Mouse (Mus musculus) CH12F3 (cell line): ENCODE data around the gene Dpep2nb.
"Not testable (repeated sequence)": the region's sequence is repeated elsewhere in the genome, so short reads cannot be mapped to it uniquely, and the experiment has no call there.

ENCODE experiments used
- in situ Hi-C: fragments of 300-500 bp; cut with MboI; formaldehyde crosslinking; loops from 2 replicates; pipeline ENCODE4 v1.14.3; 2020; ENCODE audit warnings: low sequenced_read_pairs

Gene Dpep2nb

DNA sequence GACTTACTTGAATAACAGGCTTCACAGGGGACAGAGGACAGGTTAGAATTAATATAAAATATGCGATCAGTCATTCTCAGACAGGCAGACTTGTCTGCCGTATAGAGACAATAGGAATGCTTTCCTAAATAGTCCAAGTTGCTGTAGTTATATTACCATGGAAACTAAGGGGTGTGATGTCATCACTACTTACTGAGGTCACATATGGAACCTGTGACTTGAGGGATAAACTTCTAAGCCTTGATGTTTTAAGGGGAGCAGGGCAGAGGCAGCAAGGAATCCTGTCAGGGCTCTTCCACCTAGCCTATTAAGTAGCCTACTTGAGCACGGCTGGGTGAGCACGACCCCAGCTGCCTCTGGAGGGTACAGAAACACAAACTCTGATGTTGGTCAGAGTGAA is at the start of gene Dpep2nb:
Gene Dpep2nb (minus strand): TSS at position 101 of the 400 bp plus-strand sequence.
- in situ Hi-C loops = no loop called here

DNA sequence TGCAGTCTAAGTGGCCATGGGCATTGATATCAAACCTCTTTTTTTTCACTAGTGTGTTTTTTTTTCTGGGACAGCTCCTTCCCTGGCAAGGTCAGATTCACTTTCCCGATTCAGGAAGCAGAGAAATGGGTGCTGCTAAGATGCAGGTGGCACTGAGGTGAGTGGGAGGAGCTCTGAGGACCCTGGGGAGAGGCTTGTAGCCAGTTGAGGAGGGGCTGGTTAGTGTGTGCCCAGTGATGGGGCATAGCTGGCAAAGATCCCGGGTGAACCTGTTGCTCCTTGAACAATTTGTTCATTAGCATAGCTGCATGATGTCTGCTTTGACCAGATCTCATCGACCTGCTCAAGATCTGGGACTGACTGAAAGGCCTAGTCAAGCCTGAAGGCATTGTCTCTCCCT is 49.3 kb upstream of the Dpep2nb start:
- in situ Hi-C loops = no loop called here

DNA sequence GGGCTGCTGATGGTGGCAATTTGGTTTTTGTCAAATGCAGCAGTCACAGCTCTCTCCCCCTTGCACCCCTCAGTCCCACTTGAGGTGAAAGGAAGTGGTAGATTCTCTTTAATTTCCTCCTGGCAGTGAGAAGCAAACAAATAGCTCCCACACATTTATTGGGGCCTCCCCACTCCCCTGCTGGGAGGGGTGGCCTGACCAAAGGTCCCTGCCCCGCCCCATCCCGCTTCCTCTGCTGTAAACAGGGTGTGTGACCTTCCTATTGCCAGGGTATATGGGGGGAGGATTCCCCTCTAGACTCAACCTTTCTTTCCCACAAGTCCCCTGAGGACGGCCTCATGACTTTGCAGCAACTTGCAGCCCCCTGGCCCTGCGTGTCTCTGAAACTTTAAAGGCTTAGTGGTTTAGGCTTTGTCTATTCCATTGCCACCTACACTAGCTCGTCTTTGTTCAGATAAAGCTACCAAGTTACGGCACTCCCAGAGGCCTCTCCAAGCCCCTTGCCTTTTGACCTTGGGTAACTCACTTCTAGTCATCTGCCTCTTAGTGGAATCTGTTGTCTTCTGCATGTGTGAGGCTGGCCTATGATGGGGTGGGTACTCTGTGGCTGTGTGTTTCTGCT is 48.5 kb upstream of the Dpep2nb start:
- in situ Hi-C loops = no loop called here

DNA sequence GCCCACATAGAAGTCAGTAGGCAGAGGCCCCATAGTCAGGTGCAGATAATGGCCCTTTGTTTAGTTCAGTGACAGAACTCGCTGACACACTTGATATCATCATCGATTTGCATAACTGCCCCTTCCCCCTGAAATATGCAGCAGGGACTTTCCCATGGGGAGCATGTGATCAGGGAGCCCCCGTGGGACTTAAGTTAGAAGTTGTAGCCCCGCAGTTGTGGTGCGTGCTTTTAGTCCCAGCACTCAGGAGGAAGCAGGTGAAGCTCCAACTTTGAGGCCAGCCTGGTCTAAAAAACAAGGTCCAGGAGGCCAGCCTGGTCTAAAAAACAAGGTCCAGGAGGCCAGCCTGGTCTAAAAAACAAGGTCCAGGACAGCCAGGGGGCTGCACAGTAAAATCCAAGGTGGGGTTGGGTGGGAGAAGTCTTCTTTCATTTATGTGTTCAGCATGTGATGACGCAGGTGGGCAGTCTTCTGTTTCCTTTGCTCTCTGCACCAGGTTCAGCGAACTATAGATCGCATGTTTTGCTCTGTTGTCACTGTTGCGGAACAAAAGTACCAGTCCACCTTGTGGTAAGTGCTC is 46.8 kb upstream of the Dpep2nb start:
- in situ Hi-C loops = no loop called here

DNA sequence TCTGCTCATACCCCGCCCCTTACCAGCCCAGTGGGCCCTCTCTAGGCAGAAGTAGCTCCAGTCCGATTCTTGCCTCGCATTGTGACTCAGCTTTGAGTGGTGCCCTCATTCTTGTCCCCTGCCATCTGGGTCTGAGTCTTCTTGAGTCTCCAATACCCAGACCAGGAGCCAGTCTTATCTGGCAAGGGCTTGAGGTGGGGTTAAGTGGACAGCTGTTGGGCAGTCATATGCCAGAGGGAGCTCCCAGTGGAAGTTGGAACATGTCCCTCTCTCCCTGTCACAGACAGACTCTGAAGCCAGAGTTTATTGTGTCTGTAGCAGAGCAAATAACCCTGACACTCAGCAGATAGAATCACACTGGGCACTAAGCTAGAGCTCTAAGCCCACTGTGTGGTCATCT is 45.3 kb upstream of the Dpep2nb start:
- in situ Hi-C loops = no loop called here

DNA sequence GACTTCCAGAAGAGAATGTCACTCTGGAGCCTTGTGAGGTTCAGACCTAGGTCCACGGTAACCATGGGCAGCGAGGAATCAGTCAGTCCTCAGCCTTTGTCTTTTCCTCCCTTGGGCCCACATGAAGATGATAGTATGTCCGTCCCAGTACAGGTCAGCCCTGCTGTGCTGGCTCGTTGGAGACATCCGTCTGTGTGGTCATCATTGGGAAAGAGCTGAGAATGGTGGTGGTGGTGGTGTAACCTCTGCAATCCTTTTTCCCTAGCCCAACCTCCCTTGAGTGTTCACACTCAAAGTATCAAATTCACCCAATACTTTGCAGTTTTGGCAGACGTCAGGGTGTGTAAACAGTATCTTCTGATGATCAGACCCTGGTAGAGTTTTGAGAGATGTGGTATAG is 44.1 kb upstream of the Dpep2nb start:
- in situ Hi-C loops = no loop called here

DNA sequence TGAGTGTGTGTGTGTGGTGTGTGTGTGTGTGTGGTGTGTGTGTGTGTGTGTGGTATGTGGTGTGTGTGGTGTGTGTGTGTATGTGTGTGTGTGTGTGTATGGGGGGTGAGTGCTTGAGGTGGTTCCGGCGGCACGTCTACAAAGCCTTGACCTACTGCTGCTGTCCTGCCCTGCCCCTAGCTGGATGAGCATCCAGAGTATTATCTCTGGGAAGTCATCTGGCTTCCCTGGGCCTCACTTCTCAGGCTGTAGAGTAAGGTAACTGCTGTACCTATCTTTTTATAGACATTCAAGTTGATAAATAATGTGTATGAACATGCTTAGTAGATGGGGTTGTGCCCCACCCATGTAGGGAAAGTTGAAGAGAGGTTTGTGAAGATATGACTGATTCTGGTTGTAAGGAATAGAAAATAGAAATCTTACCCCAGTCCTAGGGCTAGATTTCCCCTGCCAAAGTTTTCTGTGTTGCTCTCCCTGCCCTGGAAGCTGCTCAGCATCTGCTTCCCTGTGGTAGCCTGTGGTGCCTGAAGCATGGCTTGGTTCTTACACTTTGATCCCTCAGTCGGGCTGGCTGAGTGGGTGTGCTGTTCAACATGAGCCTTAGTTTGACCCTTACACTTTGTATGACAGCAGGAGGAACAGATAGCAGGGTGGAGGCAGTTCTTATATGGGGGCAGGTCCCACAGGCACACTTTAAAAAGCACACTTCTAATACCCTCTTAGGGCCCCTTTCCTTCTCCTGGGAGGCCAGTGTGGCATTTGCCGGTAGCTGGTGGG is 42.3 kb upstream of the Dpep2nb start:
- in situ Hi-C loops = no loop called here

DNA sequence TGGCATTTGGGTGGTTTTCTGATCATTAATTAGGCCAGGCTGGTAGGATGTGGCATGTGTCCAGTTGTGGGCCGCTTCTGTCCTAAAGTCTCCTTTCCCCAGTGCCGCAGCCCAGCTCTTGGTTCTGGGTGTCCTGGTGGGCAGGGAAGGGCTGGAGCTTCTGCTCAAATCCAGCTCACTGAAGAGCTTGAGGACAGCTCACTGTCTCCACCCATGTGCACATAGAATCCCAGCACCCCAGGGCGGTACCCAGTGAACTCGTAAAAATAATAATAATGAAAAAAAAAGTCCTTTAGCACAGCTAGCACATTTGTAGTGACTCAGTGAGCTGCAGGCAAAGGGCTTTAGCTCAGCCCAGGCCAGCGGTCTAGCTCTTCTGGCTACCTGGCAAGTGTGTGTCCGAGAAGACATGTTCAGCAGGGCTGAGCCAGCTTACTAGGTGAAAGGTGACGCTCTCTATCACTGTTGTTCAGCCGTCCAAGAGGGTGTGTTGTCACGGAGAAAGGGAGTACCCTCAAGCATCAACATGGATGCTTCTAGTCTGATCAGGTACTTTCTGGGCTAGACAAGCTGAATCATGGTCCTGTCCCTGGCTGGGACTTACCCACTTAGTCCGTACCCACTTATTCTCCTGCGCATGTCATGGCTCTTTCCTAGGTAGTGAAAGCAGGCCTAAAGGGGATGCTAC is 41.2 kb upstream of the Dpep2nb start:
- in situ Hi-C loops = no loop called here

DNA sequence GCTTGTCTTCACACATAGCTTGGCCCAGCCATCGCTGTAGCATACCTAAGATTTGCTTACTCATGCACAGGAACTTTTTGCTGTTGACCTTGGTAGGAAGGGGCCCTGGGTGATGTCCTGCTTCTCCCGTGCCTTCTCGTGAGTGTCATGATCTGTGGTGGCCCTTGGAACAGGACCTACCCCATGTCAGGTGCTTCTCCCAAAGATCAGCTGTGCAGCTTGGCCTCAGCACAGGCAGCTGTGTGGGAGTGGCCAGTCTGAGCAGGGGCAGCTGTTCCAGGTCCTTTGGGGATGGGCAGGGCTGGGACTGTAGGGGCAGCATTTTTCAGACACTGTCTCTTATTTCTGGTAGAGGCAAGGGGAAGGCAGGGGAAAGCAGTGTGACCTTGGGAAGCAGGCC is 38.4 kb upstream of the Dpep2nb start:
- in situ Hi-C loops = no loop called here

DNA sequence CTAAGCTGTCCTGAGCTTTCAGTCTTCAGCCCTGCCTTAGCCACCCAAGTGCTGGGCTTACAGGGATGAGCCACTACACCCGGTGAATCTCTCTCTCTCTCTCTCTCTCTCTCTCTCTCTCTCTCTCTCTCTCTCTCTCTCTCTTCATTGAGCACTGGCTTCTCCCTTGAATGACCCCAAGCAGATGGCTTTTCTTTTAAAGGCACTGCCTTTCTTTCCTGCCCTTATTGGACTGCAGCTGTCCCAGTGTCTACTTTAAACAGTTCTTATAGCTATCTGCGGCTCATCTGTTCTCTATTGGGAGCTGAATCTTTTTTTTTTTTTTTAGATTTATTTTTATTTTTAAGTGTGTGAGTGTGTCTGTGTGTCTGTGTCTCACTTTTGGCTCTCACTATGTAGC is 37.3 kb upstream of the Dpep2nb start:
- in situ Hi-C loops = no loop called here

DNA sequence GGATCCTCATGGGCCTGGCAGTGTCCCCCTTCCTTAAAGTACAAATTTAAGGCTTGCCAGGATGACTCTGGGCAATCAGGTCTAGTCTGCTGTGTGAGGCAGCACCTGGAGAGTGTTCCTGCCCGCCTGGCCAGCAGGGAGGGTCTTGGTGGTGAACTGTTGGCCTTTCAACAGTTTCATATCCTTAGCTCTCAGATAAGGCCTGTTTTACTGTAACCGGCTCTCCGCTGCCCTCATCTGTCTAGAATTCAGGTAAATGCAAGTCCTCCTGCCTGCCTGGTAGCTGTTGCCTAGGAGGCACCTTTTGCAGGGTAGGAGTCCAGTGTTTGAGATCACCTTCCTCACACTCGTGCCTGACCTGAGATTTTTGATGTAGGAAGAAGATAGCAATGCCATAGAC is 34.4 kb upstream of the Dpep2nb start:
- in situ Hi-C loops = no loop called here

DNA sequence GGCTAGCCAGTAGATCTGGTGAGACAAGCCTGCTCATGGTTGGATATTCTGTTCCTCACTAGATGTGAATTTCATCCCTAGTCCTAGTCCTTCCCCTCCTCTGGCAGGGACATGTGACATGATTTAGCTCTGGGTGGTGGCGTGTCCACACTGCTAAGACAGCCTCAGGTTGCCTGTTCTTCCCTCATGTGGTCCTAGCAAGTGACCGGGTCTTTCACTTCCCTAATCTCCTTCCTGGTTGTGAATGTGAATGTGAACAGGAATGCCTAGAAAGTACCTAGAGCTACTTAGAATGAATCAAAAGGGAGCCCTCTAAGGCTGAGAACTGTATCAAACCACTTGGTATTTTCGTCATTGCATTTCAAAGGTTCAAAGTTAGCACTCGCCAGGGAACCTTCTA is 33.8 kb upstream of the Dpep2nb start:
- in situ Hi-C loops = no loop called here

DNA sequence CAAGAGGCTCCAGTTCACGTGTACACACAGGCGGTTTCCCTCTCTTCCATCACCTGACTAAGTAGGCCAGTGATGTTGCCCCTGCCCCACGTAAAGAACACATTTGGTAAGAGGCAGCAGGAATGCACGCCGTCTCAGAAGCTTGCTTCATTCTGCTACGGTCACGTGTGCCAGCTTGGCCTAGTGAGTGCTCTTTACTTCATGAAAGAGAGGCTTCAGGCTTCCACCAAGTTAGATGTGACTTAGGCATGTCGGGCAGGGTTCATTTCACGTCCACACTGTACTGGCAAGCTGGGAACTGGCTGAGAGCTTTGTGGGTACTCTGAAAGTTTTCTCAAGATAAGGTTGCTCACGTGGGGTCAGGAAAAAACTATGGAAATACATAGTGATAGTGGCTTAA is 32.9 kb upstream of the Dpep2nb start:
- in situ Hi-C loops = no loop called here

DNA sequence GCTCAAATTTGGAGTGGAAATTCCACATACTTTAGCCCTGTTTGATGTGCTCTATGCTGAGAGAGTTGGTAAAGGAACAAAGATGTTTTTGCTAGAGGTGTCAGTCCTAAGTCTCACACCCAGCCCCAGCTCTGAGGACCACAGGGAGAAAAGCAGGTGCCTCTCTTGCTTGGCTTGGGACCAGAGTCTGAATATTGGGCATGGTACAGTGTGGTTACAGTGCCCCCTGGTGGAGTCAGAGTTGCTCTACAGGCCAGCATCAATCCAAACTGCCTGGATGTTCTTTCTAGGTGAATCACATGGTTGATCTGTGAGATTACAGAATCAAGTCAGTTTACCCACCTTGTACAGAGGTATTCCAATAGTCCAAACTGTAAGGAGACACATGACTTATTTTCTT is 16.7 kb upstream of the Dpep2nb start:
- in situ Hi-C loops = loop anchor here (5.0 kb wide), 1 partner anchor 35 kb away; no protein-coding TSS in a partner anchor

DNA sequence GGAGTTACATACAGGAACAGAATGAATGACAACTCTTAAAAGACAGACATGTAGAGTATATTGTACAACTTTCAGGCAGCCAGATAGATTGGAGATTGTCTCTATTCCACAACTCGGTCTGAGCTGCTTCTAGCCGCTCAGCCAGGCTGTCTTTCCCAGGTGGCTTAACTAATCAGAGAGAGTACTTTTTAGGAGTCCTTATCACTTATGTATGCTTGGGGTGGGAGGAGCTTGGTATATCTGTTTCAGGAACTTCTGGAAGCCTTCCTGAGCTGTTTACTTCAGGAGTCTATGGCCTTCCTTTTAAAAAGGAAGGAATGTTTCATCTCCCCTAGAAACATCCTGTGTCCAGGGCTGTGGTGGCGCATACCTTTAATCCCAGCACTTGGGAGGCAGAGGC is 12.3 kb upstream of the Dpep2nb start:
- in situ Hi-C loops = no loop called here

DNA sequence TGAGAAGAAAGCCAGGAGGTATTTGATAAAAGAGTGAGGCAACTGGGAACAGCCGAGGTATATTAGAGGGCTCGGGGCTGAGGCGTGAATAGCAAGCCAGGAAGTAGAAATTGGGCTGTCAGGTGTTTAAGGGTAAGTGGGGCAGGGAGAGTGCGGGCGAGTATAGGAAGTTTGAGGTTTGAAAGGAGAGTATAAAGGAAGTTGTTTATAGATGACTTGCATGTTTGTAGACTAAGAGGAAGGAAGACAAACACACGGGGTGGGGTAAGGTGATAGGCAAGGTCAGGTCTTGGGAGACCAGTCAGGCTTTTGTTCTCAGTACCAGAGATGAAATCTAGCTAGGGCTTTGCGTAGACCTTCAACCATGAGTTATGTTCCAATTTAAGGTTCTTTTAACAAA is 11.4 kb upstream of the Dpep2nb start:
- in situ Hi-C loops = no loop called here

DNA sequence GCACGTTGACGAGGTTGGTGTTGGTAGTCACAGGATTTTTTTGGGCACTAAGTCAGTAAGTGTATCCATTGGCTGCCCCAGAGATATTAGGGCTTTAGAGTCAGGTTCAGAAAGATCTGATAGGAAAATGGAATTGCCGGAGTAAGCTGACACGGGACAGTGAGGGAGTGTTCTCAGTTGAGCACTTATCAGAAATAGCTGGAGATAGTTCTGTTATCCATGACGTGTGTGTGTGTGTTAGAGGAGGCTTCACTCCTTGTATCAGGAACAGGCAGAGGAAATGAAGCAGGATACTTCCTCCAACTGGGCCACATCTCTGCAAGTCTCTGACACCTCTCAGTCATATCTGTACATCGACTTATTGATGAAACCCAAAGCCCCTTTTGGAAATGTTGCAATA is 10.5 kb upstream of the Dpep2nb start:
- in situ Hi-C loops = no loop called here

DNA sequence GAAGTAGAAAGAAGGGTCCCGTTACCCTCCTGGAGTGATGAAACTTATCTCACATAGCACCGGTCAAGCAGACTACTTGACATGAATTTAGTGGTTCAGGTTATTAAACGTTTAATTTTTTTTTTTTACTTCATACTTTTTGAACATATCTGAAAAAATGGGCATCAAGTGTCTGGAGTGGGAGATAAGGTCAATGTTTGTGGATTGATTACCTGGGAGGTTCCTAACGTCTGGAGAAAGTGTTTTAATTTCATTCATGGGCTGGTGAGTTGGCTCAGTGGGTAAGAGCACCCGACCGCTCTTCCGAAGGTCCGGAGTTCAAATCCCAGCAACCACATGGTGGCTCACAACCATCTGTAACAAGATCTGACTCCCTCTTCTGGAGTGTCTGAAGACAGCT is 6.4 kb upstream of the Dpep2nb start:
- in situ Hi-C loops = not testable (repeated sequence)

DNA sequence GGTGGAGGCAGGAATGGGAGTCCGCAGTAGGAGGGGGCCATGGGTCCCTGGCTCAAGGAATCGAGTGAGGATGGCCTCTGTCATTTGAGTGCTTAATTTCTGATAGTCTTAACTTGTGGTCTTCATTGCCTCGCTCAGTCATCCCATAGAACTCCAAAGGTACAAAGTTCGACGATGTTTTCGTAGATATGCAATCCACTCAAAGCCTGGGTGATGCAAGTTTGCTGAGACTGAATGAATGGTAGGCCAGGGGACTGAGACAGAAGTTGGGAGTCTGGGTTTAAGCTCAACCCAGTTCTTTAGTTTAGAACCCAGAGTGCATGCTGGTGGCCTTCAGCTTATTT is 5.8 kb upstream of the Dpep2nb start, which contains the start of gene Ddx28:
Gene Ddx28 (minus strand): TSS at position 240 of the 344 bp plus-strand sequence.
- in situ Hi-C loops = no loop called here

DNA sequence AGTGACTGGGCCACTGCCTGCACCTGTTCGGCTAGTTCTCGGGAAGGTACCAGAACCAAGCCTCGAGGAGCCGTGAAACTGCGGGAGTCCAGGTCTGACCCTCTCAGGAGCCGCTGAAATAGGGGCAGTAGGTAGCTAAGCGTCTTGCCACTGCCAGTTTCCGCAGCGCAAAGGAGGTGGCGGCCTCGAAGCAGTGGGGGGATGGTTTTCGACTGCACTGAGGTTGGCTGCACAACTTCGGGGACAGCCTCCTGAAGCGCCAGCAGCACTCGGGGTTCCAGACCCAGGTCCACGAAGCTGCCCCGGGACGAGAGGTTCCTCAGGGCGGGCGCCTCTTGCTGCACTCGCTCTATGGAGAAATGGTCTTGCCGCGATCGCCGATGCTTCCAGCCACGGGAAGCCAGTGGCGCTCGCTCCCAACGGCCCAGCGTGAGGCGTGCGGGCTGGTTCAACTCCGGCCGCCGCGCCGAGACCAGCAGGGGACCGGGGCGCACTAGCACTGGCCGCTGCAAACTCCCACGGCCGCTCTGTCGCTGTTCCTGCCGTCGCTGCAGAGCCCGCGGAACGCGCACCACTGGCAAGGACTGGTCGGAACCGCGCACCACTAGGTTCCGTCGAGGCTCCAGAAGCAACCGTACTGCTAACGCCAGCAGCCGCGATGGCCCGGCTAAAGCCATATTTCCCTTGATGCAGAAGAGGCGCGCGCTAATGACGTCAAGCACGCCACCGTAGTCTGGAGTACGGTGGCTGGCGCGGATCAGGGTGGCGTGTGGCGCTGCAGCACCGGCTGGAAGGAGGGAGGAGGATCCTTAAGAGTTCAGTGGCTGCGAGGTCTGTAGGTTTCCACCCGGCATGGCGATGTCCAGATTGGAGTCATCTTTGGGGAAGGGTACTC is 5.2 kb upstream of the Dpep2nb start:
- in situ Hi-C loops = no loop called here

DNA sequence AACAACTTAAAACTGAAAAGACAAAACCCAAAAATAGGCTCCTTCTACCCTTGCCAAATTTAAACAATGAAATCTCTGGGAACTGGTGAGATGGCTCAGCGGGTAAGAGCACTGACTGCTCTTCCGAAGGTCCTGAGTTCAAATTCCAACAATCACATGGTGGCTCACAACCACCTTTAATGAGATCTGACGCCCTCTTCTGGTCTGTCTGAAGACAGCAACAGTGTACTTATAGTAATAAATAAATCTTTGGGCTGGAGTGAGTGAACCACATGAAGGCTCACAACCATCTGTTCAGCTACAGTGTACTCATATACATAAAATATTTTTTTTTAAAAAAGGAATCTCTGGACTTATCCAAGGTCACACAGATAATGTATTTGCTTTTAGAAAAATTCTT is 2.1 kb upstream of the Dpep2nb start:
- in situ Hi-C loops = not testable (repeated sequence)
